Mouse (Mus musculus) frontal cortex, postnatal 25 days (tissue): ENCODE results near the gene Trib3.

Experiments used
- DNase-seq, 2 experiments: peaks; one replicate each; pipeline ENCODE4 v3.0.0; 2022; ENCODE audit warnings: low spot score in 2 of 2

Gene Trib3

GRCm38 (mm10) chr2:152346776-152347465, 3.1 kb upstream of the Trib3 start:
- no peak for DNase-seq

DNA sequence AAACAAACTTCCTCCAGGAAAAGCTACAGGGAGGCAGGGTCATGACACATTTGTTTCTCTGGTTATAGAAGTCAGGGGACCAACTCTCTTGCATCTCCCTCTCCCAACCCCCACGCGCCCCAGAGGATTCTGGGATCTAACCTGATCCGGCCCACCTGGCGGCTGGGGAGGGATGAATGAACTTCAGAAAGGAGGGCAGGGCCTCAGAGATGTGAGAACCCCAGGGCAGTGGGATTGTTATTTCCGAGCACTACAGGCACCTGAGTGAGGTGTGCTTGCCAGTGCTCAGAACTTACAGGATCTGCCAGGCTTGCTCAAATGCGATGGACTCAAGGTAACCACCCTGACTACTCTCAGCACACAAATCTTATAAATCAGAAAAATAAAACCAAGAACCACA, 1.6 kb upstream of the Trib3 start:
- DNase-seq, result no peak

GRCm38 (mm10) chr2:152344909-152345308, 1.1 kb upstream of the Trib3 start:
- DNase-seq, result no peak

DNA sequence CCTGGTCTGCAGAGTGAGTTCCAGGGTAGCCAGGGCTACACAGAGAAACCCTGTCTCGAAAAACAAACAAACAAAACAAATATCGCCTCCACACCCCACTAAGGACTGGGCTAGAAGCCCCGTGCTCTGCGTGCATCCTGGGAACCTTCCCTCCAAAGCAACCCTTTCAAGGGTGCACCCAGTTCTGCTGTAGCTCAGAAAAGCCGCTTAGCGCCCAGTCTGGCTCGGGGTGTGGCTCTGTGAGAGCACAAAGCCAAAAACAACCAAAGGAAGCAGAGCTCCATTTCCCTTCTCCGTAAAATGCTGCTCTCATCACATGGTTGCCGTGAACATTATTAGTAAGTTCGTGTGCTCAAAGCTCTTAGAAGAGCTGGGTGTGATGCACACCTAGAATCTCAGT, 529 bp upstream of the Trib3 start:
- DNase-seq, result no peak

GRCm38 (mm10) chr2:152339631-152340179, 4.1 kb downstream of the Trib3 start:
- DNase-seq, result no peak

DNA sequence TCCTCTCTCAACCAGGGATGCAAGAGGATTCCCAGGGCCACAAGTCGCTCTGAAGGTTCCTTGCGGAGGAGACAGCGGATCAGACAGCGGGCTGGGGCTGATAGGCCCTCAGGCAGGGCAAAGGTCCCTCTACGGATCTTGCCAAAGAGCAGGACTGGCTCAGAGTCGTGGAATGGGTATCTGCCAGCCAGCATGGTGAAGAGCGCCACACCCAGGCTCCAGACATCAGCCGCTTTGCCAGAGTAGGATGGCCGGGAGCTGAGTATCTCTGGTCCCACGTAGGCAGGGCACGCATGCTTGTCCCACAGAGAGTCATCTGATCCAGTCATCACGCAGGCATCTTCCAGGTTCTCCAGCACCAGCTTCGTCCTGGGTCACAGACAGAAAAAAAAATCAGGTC, 5.5 kb downstream of the Trib3 start:
- no peak for DNase-seq

- no peak for DNase-seq
Measured at GRCm38 (mm10) chr2:152337591-152338212, 6.1 kb downstream of the Trib3 start.

DNA sequence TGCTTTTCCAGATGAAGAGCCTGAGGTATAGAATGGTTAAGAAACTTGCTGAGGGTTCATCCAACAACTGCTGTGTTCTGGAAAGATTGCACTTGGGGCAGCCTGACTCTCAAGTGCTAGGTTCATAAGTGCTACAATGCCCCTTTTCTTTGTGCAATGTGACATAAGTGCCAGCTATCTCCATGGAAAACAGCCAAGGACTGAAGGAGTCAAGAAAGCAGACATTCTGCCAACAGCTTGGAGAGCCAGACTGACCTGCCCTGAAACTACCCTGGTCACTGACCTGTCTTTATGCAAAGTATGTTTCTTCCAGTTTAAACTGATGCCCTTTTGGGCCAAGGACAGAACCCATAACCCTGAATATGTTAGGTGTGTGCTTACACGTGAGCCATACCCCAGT, 7.0 kb downstream of the Trib3 start:
- no peak for DNase-seq

DNA sequence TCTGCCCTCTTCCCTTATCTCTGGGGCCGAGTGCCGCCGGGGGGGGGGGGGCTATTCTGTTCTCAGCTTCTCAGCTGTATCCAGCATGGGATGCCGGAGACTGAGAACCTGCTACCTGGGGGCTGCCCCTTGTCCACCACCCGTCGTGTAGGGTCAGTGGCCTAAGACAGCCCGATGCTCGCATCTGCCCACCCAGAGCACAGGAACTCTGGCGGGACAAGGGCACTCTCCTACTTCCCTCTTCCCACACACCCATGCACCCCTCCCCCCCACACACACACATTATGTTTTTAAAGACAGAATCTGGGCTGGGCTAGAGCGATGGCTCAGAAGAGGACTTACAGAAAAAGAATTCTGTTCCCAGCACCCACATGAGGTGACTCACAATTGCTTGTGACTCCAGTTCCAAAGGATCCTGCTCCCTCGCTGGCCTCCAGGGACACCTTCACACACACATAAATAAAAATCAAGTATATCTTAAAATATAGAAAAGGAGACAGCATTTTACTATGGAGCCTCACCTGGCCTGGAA, 8.5 kb downstream of the Trib3 start:
- DNase-seq, result no peak

GRCm38 (mm10) chr2:152333345-152334006, 10.4 kb downstream of the Trib3 start:
- no peak for DNase-seq

DNA sequence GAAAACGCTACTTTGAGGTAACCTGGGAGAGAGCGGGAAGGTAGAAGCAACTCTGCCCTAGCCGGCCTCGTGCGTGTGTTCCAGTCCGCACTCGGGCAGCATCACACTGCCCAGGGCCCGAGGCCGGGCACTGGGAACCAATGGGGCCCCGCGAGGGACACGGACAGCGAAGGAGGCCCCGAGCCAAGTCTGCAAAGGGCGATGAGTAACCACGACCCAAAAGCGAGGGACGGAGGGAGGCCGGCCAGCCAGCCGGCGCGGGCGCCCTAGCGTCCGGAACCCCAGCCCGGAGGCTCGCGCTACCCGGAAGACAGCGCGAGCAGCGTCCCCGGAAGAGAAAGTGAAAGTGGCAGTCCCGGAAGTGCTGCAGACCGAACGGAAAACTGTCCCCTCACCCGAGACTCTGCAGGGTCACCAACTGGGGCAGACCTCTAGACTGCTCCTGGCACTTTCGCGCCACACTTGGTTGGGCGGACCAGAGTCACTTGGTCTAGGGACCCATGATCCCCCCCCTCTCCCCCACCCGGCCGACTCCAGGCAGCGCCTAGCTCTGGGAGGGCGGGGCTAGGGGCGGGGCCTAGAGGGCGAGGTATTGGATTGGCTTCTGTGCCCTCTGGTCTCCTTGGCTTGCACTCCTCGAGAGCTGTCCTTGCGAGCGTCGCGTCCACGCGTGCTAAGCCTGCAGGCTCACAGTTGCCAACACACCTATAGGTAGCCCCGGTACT, 11.6 kb downstream of the Trib3 start, which contains the start of gene Rbck1:
Rbck1 (minus strand) TSS at position 553 of the 725 bp plus-strand sequence.
- DNase-seq, result peak; percentile 71 to 76

DNA sequence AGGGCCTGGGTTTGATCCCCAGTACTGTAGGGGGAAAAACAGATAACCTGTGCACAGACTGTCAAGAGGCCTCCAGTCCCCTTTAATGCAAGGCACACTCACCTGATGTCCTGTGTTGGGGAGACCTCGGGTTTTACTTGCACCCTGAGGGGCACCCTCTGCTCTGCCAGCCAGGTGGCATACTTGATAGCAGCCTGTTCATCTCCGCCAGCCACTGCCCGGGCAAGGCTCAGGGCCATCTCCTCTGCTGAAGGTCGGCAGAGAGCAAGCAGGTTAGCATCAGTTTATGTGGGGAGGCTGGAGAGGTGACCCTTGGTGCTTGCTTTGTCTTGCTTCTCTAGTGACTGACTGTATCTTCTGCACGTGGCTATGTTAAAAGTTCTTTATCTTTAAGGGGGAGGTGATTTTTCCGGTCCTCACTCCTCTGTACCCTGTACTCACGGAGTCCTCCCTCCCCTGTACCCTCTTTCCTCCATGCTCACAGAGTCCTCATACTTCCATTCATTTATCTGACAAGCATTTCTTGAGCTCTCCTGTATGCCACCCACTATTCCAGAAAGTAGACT, 12.9 kb downstream of the Trib3 start:
- DNase-seq, result no peak

DNA sequence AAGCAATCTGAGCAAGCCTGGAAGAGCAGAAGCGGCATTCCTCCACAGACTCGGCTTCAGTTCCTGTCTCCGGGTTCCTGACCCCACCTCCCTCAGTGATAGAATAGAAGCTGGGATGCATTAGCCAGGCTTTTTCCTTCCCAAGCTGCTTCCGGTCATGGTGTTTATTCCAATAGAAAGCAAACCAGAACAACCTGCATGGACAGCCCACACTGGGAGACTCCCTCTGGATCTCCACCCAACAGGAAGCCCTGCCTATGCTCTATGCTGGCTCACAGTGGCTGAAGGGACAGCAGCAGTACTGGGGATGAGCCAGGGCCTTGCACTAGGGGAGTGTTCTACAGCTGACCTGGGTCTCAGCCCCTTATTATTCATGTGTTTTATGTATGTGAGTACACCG, 15.9 kb downstream of the Trib3 start:
- DNase-seq, result no peak

DNA sequence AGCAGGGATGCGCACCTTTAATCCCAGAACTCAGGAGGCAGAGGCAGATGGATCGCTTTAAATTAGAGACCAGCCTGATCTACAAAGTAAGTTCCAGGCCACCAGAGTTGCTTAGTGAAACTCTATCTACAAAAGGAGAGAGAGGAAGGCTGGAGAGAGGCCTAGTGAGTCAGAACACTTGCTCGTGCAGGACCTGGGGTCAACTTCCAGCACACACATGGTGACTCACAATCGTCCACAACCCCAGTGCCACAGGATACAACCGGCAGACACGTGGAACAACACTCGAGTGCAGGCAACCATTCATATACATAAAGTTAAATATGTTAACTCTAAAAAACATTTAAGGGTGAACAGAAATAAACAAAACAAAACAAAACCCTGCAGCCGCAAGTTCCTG, 17.2 kb downstream of the Trib3 start:
- DNase-seq, result no peak

GRCm38 (mm10) chr2:152326157-152326556, 17.7 kb downstream of the Trib3 start:
- DNase-seq, result no peak

DNA sequence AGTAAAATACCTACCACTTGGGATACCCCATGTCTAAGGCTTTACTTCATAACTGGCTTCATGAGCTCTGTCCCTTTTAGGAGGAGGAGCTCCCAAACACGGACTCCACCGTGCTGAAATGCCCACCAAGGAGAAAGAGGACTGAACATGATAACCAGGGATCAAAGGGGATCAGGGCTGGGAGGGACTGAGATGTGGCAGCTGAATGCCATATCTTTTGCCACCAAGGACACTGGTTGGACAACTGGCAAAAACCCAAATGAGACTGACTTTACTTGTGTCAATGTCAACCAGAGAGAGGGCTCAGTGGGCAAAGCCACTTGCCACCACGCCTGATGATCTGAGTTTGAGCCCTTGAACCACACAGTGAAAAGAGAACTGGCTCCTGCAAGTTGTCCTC, 19.0 kb downstream of the Trib3 start:
- DNase-seq, result no peak

DNA sequence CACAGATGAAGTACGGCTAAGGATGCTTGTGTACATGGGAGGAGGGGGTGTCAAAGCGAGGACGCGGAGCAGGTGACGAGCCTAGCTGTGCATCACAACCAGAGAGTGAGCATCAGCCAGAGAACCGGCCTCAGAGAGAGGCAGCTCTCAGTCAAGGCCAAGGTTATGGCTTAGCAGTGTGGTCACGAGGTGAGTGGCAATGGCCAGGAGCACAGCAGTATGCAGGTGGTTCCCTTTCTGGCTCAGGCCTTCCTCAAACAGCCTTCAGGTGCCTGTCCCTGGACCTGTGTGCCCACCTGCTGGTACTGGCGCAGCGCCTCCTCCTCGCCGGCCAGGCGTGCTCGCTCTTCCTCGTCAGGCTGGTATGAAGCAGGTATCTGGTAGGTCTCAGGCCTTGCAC, 19.9 kb downstream of the Trib3 start:
- DNase-seq, result no peak

DNA sequence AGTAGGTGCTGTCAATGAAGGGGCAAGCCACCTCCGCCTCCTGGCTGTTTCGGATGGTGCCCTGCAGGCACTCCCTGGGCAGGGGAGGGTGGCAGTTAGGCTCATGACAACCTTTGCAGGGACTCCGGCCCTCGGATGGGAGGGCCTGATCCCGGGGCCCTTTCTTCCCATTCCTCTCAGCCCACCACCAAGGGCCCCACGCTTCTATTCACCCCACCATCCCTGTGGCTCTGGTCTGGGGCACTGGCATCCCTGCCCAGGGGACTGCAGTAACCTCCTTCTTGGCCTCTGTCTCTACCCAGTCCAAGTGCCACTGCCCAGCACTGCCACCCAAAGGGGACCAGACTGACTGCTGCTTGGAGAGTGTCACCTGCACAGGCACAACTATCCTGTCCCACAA, 21.6 kb downstream of the Trib3 start:
- DNase-seq, result no peak

GRCm38 (mm10) chr2:152321558-152321957, 22.3 kb downstream of the Trib3 start:
- DNase-seq, result no peak

DNA sequence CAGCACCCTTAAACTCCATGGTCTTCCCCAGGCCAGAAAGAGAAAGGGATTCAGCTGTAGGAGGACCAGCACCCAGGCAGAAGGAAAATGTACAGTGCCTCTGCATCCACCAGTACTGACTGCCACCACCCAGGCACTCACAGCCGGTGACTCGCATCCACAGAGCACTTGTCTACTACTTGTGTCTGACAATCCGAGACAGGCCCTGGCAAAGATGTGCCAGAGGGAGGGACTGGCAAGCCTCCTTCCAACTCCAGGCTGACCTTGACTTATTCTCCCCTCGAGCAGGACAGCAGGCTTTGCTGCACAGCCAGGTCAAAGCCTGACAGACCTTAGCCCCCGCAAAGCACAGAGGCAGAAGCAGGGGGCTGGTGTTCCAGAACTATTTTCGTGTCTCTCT, 26.8 kb downstream of the Trib3 start:
- DNase-seq, result no peak

DNA sequence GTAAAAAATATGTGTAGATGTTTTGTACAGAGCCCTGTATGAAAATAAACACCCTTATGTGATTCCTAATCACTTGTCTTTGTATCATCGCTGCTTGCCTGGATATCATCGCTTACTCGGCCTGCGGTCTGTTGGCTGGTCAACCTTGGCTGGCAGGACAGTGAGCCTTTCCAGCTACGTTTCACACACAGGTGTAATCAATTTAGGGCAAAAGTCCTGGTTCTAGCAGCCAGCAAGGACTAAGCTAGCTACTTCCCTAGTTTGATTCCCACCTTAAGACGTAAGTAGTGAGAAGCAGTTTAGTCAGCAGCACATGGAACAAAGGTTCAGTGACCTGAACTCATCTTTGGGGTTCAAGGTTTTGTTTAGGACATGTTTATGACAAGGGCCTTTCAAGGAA, 29.9 kb downstream of the Trib3 start:
- DNase-seq, result no peak

DNA sequence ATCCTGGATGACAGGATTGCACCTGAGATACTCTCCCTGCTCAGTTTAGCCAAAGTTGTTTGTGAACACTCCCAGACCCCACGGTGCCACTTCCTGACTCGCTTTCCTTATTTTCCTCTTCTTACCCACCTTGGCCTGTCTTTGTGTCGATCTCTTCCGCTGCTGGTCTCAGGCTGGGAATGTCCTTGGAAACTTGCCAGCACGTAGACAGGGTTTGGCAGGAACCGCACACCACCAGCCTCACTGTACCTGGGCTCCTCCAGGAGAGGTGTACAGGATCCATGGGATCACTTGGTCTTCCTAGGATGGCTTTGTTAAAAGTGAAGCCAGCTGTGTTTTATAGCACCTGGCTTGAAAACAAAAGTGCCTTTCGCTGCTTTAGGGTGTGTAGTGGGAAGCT, 30.8 kb downstream of the Trib3 start:
- DNase-seq, result no peak
